Mouse (Mus musculus) MEL (cell line): ENCODE results near the gene Hecw2. TPM values are rescaled to one million over a fixed set of nuclear protein-coding genes. Genes with fewer than 3 reads are reported as not detected.

Experiments
- DNase-seq: peaks from one replicate; pipeline ENCODE4 v3.0.0; 2011; ENCODE audit warnings: low read depth, low spot score
- H3K27ac ChIP-seq: 2 replicates; pipeline ENCODE4 v1.5.1; 2012; ENCODE audit warnings: low read depth, mild to moderate bottlenecking, control low read depth, low read length, moderate library complexity; ENCODE audit not compliant: control insufficient read depth
- H3K27me3 ChIP-seq, 2 experiments: fragments of 150-350 bp in 1 of 2; sonication (generic) in 1 of 2; 2 replicates each; pipeline ENCODE4 v1.6.1; 2012; ENCODE audit warnings: low read length in 2 of 2, mild to moderate bottlenecking in 2 of 2, improper control_type of control experiment in 1 of 2, moderate library complexity in 1 of 2; ENCODE audit not compliant: insufficient read depth in 2 of 2, control insufficient read depth in 1 of 2
- H3K36me3 ChIP-seq, 2 experiments: 2 replicates each; pipeline ENCODE4 v1.6.1; 2012 to 2014; ENCODE audit warnings: low read length in 2 of 2, improper control_type of control experiment in 1 of 2, inconsistent platforms in 1 of 2, mild to moderate bottlenecking in 1 of 2; ENCODE audit not compliant: insufficient read depth in 2 of 2, control insufficient read depth in 1 of 2
- H3K4me1 ChIP-seq, 2 experiments: fragments of 150-350 bp in 1 of 2; sonication (generic) in 1 of 2; 2 replicates each; pipeline ENCODE4 v1.6.1; 2012; ENCODE audit warnings: low read length in 2 of 2, improper control_type of control experiment in 1 of 2, mild to moderate bottlenecking in 1 of 2; ENCODE audit not compliant: insufficient read depth in 2 of 2, control insufficient read depth in 1 of 2
- H3K4me3 ChIP-seq, 2 experiments: fragments of 150-350 bp in 1 of 2; sonication (generic) in 1 of 2; 2 replicates each; pipeline ENCODE4 v1.5.1; 2012; ENCODE audit warnings: low read depth in 2 of 2, low read length in 2 of 2, mild to moderate bottlenecking in 2 of 2, moderate library complexity in 2 of 2, control low read depth in 1 of 2, improper control_type of control experiment in 1 of 2; ENCODE audit not compliant: control insufficient read depth in 1 of 2, insufficient read depth in 1 of 2
- H3K79me2 ChIP-seq: 2 replicates; pipeline ENCODE4 v1.6.1; 2012; ENCODE audit warnings: mild to moderate bottlenecking, low read length, moderate library complexity; ENCODE audit not compliant: control insufficient read depth, poor library complexity, insufficient read depth
- H3K9ac ChIP-seq: 2 replicates; pipeline ENCODE4 v1.6.1; 2012; ENCODE audit warnings: low read depth, mild to moderate bottlenecking, control low read depth, low read length, moderate library complexity; ENCODE audit not compliant: control insufficient read depth, poor library complexity, severe bottlenecking
- H3K9me3 ChIP-seq: fragments of 150-350 bp; sonication (generic); replicated peaks from 2 replicates; pipeline ENCODE4 v1.6.1; 2012; ENCODE audit warnings: mild to moderate bottlenecking, low read length, improper control_type of control experiment, moderate library complexity; ENCODE audit not compliant: insufficient read depth
- BHLHE40 ChIP-seq: IDR thresholded peaks from 2 replicates; pipeline ENCODE4 v1.6.1; 2012; ENCODE audit warnings: low read depth, mild to moderate bottlenecking, inconsistent platforms, low read length, improper control_type of control experiment, borderline replicate concordance
- CHD1 ChIP-seq: IDR thresholded peaks from 2 replicates; pipeline ENCODE4 v1.6.1; 2012; ENCODE audit warnings: low read depth, mild to moderate bottlenecking, inconsistent platforms, low read length, improper control_type of control experiment
- CHD2 ChIP-seq: IDR thresholded peaks from 2 replicates; pipeline ENCODE4 v1.6.1; 2011; ENCODE audit warnings: low read length, improper control_type of control experiment
- CTCF ChIP-seq, 3 experiments: IDR thresholded peaks in 2 of 3; conservative IDR thresholded peaks in 1 of 3; 2 replicates each; pipeline ENCODE4 v1.5.1; 2011 to 2012; ENCODE audit warnings: low read length in 3 of 3, low read depth in 2 of 3, mild to moderate bottlenecking in 2 of 3, improper control_type of control experiment in 1 of 3, inconsistent platforms in 1 of 3, mixed read lengths in 1 of 3, moderate library complexity in 1 of 3; ENCODE audit not compliant: control insufficient read depth in 1 of 3, insufficient read depth in 1 of 3, poor library complexity in 1 of 3, severe bottlenecking in 1 of 3
- E2F4 ChIP-seq: IDR thresholded peaks from 2 replicates; pipeline ENCODE4 v1.6.1; 2011; ENCODE audit warnings: low read depth, low read length, improper control_type of control experiment, borderline replicate concordance
- GABPA ChIP-seq: IDR thresholded peaks from 2 replicates; pipeline ENCODE4 v1.6.1; 2012; ENCODE audit warnings: low read depth, mild to moderate bottlenecking, inconsistent platforms, low read length, improper control_type of control experiment, moderate library complexity
- MAX ChIP-seq: IDR thresholded peaks from 2 replicates; pipeline ENCODE4 v1.6.1; 2011; ENCODE audit warnings: low read length, improper control_type of control experiment
- MEF2A ChIP-seq: IDR thresholded peaks from 2 replicates; pipeline ENCODE4 v1.6.1; 2014; ENCODE audit warnings: low read depth, mild to moderate bottlenecking, inconsistent platforms, low read length, improper control_type of control experiment; ENCODE audit not compliant: poor library complexity, insufficient replicate concordance, severe bottlenecking; ENCODE audit errors: extremely low read depth
- MXI1 ChIP-seq: IDR thresholded peaks from 2 replicates; pipeline ENCODE4 v1.6.1; 2011; ENCODE audit warnings: mild to moderate bottlenecking, low read depth, low read length, improper control_type of control experiment
- MYB ChIP-seq: IDR thresholded peaks from 2 replicates; pipeline ENCODE4 v1.6.1; 2011; ENCODE audit warnings: mild to moderate bottlenecking, low read depth, low read length, improper control_type of control experiment
- MYC ChIP-seq: IDR thresholded peaks from 2 replicates; pipeline ENCODE4 v1.6.1; 2011; ENCODE audit warnings: low read depth, mild to moderate bottlenecking, low read length, improper control_type of control experiment, moderate library complexity
- NELFE ChIP-seq: IDR thresholded peaks from 2 replicates; pipeline ENCODE4 v1.6.1; 2011; ENCODE audit warnings: low read depth, low read length, improper control_type of control experiment
- NRF1 ChIP-seq: IDR thresholded peaks from 2 replicates; pipeline ENCODE4 v1.6.1; 2014; ENCODE audit warnings: low read depth, mild to moderate bottlenecking, inconsistent platforms, low read length, improper control_type of control experiment, moderate library complexity; ENCODE audit not compliant: poor library complexity, insufficient read depth, severe bottlenecking
- POLR2A ChIP-seq, 2 experiments: IDR thresholded peaks; 2 replicates each; pipeline ENCODE4 v1.6.1; 2011 to 2012; ENCODE audit warnings: low read length in 2 of 2, mild to moderate bottlenecking in 2 of 2, control low read depth in 1 of 2, improper control_type of control experiment in 1 of 2, low read depth in 1 of 2, moderate library complexity in 1 of 2; ENCODE audit not compliant: control insufficient read depth in 1 of 2, insufficient read depth in 1 of 2, poor library complexity in 1 of 2
- POLR2AphosphoS2 ChIP-seq: IDR thresholded peaks from 2 replicates; pipeline ENCODE4 v1.6.1; 2011; ENCODE audit warnings: low read length, improper control_type of control experiment
- RAD21 ChIP-seq: IDR thresholded peaks from 2 replicates; pipeline ENCODE4 v1.6.1; 2011; ENCODE audit warnings: mild to moderate bottlenecking, low read depth, low read length, improper control_type of control experiment
- RCOR1 ChIP-seq: IDR thresholded peaks from 2 replicates; pipeline ENCODE4 v1.6.1; 2012; ENCODE audit warnings: low read depth, mild to moderate bottlenecking, inconsistent platforms, low read length, improper control_type of control experiment
- TAL1 ChIP-seq: IDR thresholded peaks from 2 replicates; pipeline ENCODE4 v1.6.1; 2012; ENCODE audit warnings: mild to moderate bottlenecking, inconsistent platforms, low read length, moderate library complexity, mixed read lengths
- TBP ChIP-seq: IDR thresholded peaks from 2 replicates; pipeline ENCODE4 v1.8.0; 2011; ENCODE audit warnings: low read depth, low read length, improper control_type of control experiment
- UBTF ChIP-seq: IDR thresholded peaks from 2 replicates; pipeline ENCODE4 v1.6.1; 2012; ENCODE audit warnings: low read depth, mild to moderate bottlenecking, inconsistent platforms, low read length, improper control_type of control experiment, moderate library complexity, borderline replicate concordance; ENCODE audit not compliant: insufficient read depth
- USF2 ChIP-seq, 2 experiments: IDR thresholded peaks; 2 replicates each; pipeline ENCODE4 v1.6.1; 2011 to 2012; ENCODE audit warnings: improper control_type of control experiment in 2 of 2, low read length in 2 of 2, borderline replicate concordance in 1 of 2, inconsistent platforms in 1 of 2, low read depth in 1 of 2, mild to moderate bottlenecking in 1 of 2; ENCODE audit not compliant: insufficient read depth in 1 of 2
- ZC3H11A ChIP-seq: IDR thresholded peaks from 2 replicates; pipeline ENCODE4 v1.6.1; 2012; ENCODE audit warnings: low read depth, mild to moderate bottlenecking, inconsistent platforms, low read length, improper control_type of control experiment
- ZKSCAN1 ChIP-seq: IDR thresholded peaks from 2 replicates; pipeline ENCODE4 v1.6.1; 2012; ENCODE audit warnings: low read depth, mild to moderate bottlenecking, inconsistent platforms, low read length, improper control_type of control experiment, moderate library complexity
- ZMIZ1 ChIP-seq: IDR thresholded peaks from 2 replicates; pipeline ENCODE4 v1.6.1; 2012; ENCODE audit warnings: low read depth, mild to moderate bottlenecking, inconsistent platforms, low read length, improper control_type of control experiment, moderate library complexity
- polyA plus RNA-seq, 2 experiments: library from polyadenylated mRNA; stranded (reverse) in 1 of 2; unstranded in 1 of 2; fragments of >175 nt in 1 of 2; fragments of >200 nt in 1 of 2; gene quantifications; 2 replicates each; pipeline versions ENCODE4 v1.2.1 to v1.2.4; 2012; ENCODE audit warnings: low replicate concordance in 2 of 2, low read depth in 1 of 2; ENCODE audit not compliant: insufficient read length in 2 of 2, insufficient read depth in 1 of 2, missing spikeins in 1 of 2
- total RNA-seq: library from RNA; depleted of rRNA; stranded (reverse); fragments of 300-350 nt; gene quantifications from 2 replicates; pipeline ENCODE4 v1.2.3, GENCODE M21; 2012

Gene Hecw2
- total and polyA plus RNA-seq, 3 experiments: not detected

GRCm38 (mm10) chr1:53844122-53844913 lies 350.6 kb downstream of the Hecw2 start:
- Histone ChIP-seq H3K4me3 (no peak overlapping the region), H3K27ac (no peak overlapping the region)
- TF ChIP-seq BHLHE40: no peak
- TF ChIP-seq CTCF (IDR thresholded peaks at IDR 0.05 in 2 of 3, conservative IDR thresholded peaks at IDR 0.05 in 1 of 3; ENCODE audit: control insufficient read depth in 1 of 3, insufficient read depth in 1 of 3, low read depth in 2 of 3, low read length in 3 of 3, poor library complexity in 1 of 3, severe bottlenecking in 1 of 3): no peak
- no peak for TF ChIP-seq ZMIZ1
- no peak for TF ChIP-seq ZKSCAN1
- TF ChIP-seq POLR2A (IDR thresholded peaks at IDR 0.05; ENCODE audit: control insufficient read depth in 1 of 2, insufficient read depth in 1 of 2, low read depth in 1 of 2, low read length in 2 of 2, poor library complexity in 1 of 2): no peak
- no peak for TF ChIP-seq TAL1
- no peak for TF ChIP-seq MEF2A
- no peak for TF ChIP-seq USF2 (IDR thresholded peaks at IDR 0.05; ENCODE audit: borderline replicate concordance in 1 of 2, insufficient read depth in 1 of 2, low read depth in 1 of 2, low read length in 2 of 2)
- TF ChIP-seq E2F4: no peak
- no peak for TF ChIP-seq MXI1
- no peak for TF ChIP-seq NELFE
- no peak for TF ChIP-seq RCOR1
- no peak for TF ChIP-seq UBTF
- TF ChIP-seq, all 39 proteins: peak for 0
- no peaks in the 10 kb centered on the region for H3K4me1 ChIP-seq
- no peaks in the 10 kb centered on the region for H3K9me3 ChIP-seq
- no peak overlapping the region for H3K9ac ChIP-seq
- no peaks in the 10 kb centered on the region for H3K27me3 ChIP-seq
- no peaks in the 10 kb centered on the region for H3K36me3 ChIP-seq
- no peaks in the 10 kb centered on the region for H3K79me2 ChIP-seq
- DNase-seq: no peak

GRCm38 (mm10) chr1:53843051-53843450 lies 351.9 kb downstream of the Hecw2 start:
- no peaks in the 10 kb centered on the region for H3K4me1 ChIP-seq
- H3K4me3 ChIP-seq: no peak overlapping the region
- no peak for TF ChIP-seq TAL1
- no peak for TF ChIP-seq MYC
- TF ChIP-seq E2F4: no peak
- TF ChIP-seq GABPA: no peak
- TF ChIP-seq CTCF (IDR thresholded peaks at IDR 0.05 in 2 of 3, conservative IDR thresholded peaks at IDR 0.05 in 1 of 3; ENCODE audit: control insufficient read depth in 1 of 3, insufficient read depth in 1 of 3, low read depth in 2 of 3, low read length in 3 of 3, poor library complexity in 1 of 3, severe bottlenecking in 1 of 3): no peak
- TF ChIP-seq RCOR1: no peak
- no peak for TF ChIP-seq UBTF
- TF ChIP-seq MYB: no peak
- no peak for TF ChIP-seq NRF1
- TF ChIP-seq CHD2: no peak
- no peak for TF ChIP-seq ZMIZ1
- no peak for TF ChIP-seq ZC3H11A
- TF ChIP-seq POLR2AphosphoS2: no peak
- TF ChIP-seq RAD21: no peak
- TF ChIP-seq USF2 (IDR thresholded peaks at IDR 0.05; ENCODE audit: borderline replicate concordance in 1 of 2, insufficient read depth in 1 of 2, low read depth in 1 of 2, low read length in 2 of 2): no peak
- TF ChIP-seq TBP: no peak
- no peak for TF ChIP-seq MAX
- TF ChIP-seq CHD1: no peak
- TF ChIP-seq NELFE: no peak

More at GRCm38 (mm10) chr1:53843051-53843450, 351.9 kb downstream of the Hecw2 start:
- Histone ChIP-seq H3K27ac (no peak overlapping the region), H3K9me3 (no peaks in the 10 kb centered on the region), H3K79me2 (no peaks in the 10 kb centered on the region), H3K9ac (no peak overlapping the region), H3K27me3 (no peaks in the 10 kb centered on the region), H3K36me3 (no peaks in the 10 kb centered on the region)
- DNase-seq: no peak
